Mouse (Mus musculus): ENCODE data around the gene B2m. TPM values are rescaled to one million over a fixed set of nuclear protein-coding genes. Genes with fewer than 3 reads are reported as not detected.

The B2m gene
- polyA plus RNA-seq, 1 experiment = 215 TPM

DNA sequence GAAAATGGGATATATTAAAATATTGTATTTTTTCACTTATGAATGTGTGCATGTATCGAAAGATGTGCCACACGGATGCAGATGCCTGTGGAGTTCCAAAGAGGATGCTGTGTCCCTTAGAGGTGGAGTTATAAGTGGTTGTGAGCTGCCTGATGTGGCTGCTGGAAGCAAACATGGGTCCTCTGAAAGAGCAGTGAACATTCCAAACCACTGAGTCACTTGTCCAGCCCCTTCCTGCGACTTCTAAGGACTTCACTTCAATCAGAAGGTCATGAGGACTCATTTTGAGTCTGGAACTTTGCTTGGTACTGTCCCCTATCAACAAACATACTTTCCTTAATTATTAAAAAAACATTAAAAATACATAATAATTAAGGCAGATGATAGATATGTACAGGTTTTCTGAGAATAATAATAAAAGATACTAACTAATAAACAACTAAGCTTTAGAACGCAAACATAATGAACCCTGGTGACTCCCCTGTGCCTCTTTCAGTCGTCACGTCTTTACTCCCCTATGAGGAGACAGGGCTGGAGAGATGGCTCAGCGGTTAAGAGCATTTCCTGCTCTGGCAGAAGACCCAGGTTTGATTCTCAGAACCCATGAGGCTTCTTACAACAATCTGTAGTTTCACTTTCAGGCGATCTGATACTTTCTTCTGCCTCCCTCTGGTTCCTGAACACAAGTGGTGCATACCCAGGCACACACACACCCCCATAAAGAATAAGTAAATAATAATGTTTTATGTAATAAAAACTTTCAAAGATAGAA lies 32.8 kb downstream of the B2m start:
- no peak for TF ChIP-seq USF1 (IDR thresholded peaks at IDR 0.05; ENCODE audit: low read depth)
- no peak for TF ChIP-seq MYOG (IDR thresholded peaks at IDR 0.05; ENCODE audit: control insufficient read depth, extremely low read depth, insufficient read length)
- no peak for TF ChIP-seq CTCF (IDR thresholded peaks at IDR 0.05; ENCODE audit: control insufficient read depth, insufficient read depth, insufficient read length)
- TF ChIP-seq CEBPB (IDR thresholded peaks at IDR 0.05; ENCODE audit: low read depth) = no peak
- TF ChIP-seq FOSL1 (IDR thresholded peaks at IDR 0.05; ENCODE audit: insufficient read depth, low read length, poor library complexity, severe bottlenecking) = no peak
- no peak for TF ChIP-seq MYOD1 (IDR thresholded peaks at IDR 0.05; ENCODE audit: control insufficient read depth, insufficient read length, low read depth)
- no peak for TF ChIP-seq MAX (IDR thresholded peaks at IDR 0.05)
- Histone ChIP-seq H3K27me3 (ENCODE audit: control insufficient read depth, insufficient read depth, insufficient read length) (no peaks in the 10 kb centered on the region), H3K79me2 (ENCODE audit: control insufficient read depth, insufficient read depth) (no peaks in the 10 kb centered on the region), H3K4me3 (ENCODE audit: insufficient read depth, poor library complexity, severe bottlenecking) (no peak overlapping the region), H3K36me3 (ENCODE audit: control insufficient read depth, insufficient read depth) (no peaks in the 10 kb centered on the region), H3K79me3 (ENCODE audit: low read depth) (no peaks in the 10 kb centered on the region), H3ac (ENCODE audit: control insufficient read depth, insufficient read length, low read depth) (no peak overlapping the region)

DNA sequence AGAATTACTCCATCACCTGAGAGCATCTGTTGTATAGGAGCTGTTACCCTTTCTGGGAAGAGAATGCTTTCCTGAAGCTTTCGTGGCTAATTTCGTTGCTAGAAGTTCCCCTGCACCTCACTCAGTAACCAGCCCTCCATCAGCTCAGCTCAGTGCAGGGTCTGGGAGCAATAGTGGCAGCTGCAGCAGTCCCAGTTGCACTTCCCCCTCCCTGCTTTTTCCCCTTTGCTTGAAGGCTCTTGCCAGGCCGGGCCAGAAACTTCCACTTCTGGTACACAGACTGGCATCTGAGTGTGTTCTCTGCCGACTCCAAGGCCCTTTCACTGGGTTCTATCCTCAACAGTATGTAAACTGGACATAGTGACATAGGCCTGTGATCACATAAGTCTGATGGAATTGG lies 37.6 kb downstream of the B2m start:
- Histone ChIP-seq H3K36me3 (ENCODE audit: control insufficient read depth, insufficient read depth) (no peaks in the 10 kb centered on the region), H3K79me2 (ENCODE audit: control insufficient read depth, insufficient read depth) (no peaks in the 10 kb centered on the region)
- TF ChIP-seq FOSL1 (IDR thresholded peaks at IDR 0.05; ENCODE audit: insufficient read depth, low read length, poor library complexity, severe bottlenecking) = no peak
- no peak for TF ChIP-seq CTCF (IDR thresholded peaks at IDR 0.05; ENCODE audit: control insufficient read depth, insufficient read depth, insufficient read length)
- TF ChIP-seq USF1 (IDR thresholded peaks at IDR 0.05; ENCODE audit: low read depth) = no peak
- no peak for TF ChIP-seq MYOG (IDR thresholded peaks at IDR 0.05; ENCODE audit: control insufficient read depth, extremely low read depth, insufficient read length)
- no peak for TF ChIP-seq MYOD1 (IDR thresholded peaks at IDR 0.05; ENCODE audit: control insufficient read depth, insufficient read length, low read depth)
- TF ChIP-seq MAX (IDR thresholded peaks at IDR 0.05) = no peak
- TF ChIP-seq CEBPB (IDR thresholded peaks at IDR 0.05; ENCODE audit: low read depth) = no peak

DNA sequence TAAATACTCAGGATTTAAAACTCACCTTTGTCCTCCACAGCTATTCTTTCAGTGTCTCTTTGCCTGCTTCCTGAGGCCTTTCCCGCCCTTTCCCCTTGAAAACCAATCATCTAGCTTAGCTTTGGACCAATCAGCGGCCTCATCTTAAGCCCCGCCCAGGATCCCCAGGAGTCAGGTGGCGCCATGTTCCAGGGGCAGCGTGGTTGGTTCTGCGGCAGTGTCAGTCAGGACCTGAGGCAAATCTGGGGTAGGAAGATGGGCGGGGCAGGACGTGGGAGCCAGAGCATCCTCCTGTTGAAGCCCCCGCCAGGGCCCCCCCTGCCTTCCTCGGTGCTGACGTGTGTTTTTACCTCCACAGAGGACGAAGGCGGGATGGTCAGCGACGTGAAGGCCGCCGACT lies 38.6 kb downstream of the B2m start, which contains the start of the genes Patl2 and Terb2:
Gene Patl2, minus strand, starts transcription at position 84 of the 400 bp plus-strand sequence.
Gene Terb2, plus strand, starts transcription at position 167 of the 400 bp plus-strand sequence.
- H3K79me3 ChIP-seq (ENCODE audit: low read depth) = no peaks in the 10 kb centered on the region
- H3ac ChIP-seq (ENCODE audit: control insufficient read depth, insufficient read length, low read depth) = no peak within 1 kb of the TSS
- no peak within 1 kb of the TSS for H3K4me3 ChIP-seq (ENCODE audit: insufficient read depth, poor library complexity, severe bottlenecking)
- H3K36me3 ChIP-seq (ENCODE audit: control insufficient read depth, insufficient read depth) = no peaks in the 10 kb centered on the region
- TF ChIP-seq USF1 (IDR thresholded peaks at IDR 0.05; ENCODE audit: low read depth) (no peak), MYOG (IDR thresholded peaks at IDR 0.05; ENCODE audit: control insufficient read depth, extremely low read depth, insufficient read length) (no peak), CTCF (IDR thresholded peaks at IDR 0.05; ENCODE audit: control insufficient read depth, insufficient read depth, insufficient read length) (no peak), FOSL1 (IDR thresholded peaks at IDR 0.05; ENCODE audit: insufficient read depth, low read length, poor library complexity, severe bottlenecking) (no peak), MYOD1 (IDR thresholded peaks at IDR 0.05; ENCODE audit: control insufficient read depth, insufficient read length, low read depth) (no peak), CEBPB (IDR thresholded peaks at IDR 0.05; ENCODE audit: low read depth) (no peak), MAX (IDR thresholded peaks at IDR 0.05) (no peak)
- no peaks in the 10 kb centered on the region for H3K79me2 ChIP-seq (ENCODE audit: control insufficient read depth, insufficient read depth)
- H3K27me3 ChIP-seq (ENCODE audit: control insufficient read depth, insufficient read depth, insufficient read length) = no peaks in the 10 kb centered on the region

More for the DNA sequence above, 37.6 kb downstream of the B2m start:
- Histone ChIP-seq H3K4me3 (ENCODE audit: insufficient read depth, poor library complexity, severe bottlenecking) (no peak overlapping the region), H3K79me3 (ENCODE audit: low read depth) (no peaks in the 10 kb centered on the region), H3ac (ENCODE audit: control insufficient read depth, insufficient read length, low read depth) (no peak overlapping the region), H3K27me3 (ENCODE audit: control insufficient read depth, insufficient read depth, insufficient read length) (no peaks in the 10 kb centered on the region)

DNA sequence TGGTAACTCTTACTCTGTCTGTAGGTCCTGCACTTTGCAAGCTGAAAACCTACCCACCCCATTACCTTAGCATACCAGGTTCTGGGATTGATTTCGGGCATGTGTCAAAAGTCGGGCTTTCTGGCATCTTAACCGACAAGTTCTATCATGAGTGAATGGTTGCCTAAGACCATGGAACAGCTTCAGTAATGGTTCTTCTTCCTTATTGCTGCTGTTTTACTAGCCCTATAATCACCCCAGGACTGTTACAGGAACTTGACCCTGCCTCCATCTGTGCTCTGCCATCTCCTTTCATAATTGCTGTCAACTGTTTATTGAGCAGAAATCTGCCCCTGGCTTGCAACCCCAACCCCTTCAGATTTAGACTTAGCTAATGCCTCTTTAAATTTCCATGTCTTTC lies 39.3 kb downstream of the B2m start:
- H3ac ChIP-seq (ENCODE audit: control insufficient read depth, insufficient read length, low read depth) = no peak overlapping the region
- no peaks in the 10 kb centered on the region for H3K79me2 ChIP-seq (ENCODE audit: control insufficient read depth, insufficient read depth)
- no peak for TF ChIP-seq FOSL1 (IDR thresholded peaks at IDR 0.05; ENCODE audit: insufficient read depth, low read length, poor library complexity, severe bottlenecking)
- no peak for TF ChIP-seq MYOD1 (IDR thresholded peaks at IDR 0.05; ENCODE audit: control insufficient read depth, insufficient read length, low read depth)
- H3K36me3 ChIP-seq (ENCODE audit: control insufficient read depth, insufficient read depth) = no peaks in the 10 kb centered on the region
- no peaks in the 10 kb centered on the region for H3K79me3 ChIP-seq (ENCODE audit: low read depth)
- H3K27me3 ChIP-seq (ENCODE audit: control insufficient read depth, insufficient read depth, insufficient read length) = no peaks in the 10 kb centered on the region
- H3K4me3 ChIP-seq (ENCODE audit: insufficient read depth, poor library complexity, severe bottlenecking) = no peak overlapping the region

DNA sequence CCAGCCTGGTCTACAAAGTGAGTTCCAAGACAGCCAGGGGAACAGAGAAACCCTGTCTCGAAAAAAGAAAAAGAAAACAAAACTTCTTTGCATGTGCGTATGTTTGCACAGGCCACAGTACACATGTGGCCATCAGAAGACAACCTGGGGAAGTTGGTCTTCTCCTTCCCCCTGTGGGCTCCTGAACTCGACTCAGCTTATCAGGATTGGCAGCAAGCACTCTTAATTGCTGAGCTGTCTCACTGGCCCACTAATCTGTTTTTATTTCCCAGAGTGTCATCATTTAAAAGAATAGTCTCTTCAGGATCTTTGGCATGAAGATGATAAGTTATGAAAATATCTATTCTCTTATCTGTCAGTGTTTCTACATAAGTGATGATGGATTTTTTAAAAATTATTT lies 44.4 kb downstream of the B2m start:
- Histone ChIP-seq H3K27me3 (ENCODE audit: control insufficient read depth, insufficient read depth, insufficient read length) (no peaks in the 10 kb centered on the region), H3K79me3 (ENCODE audit: low read depth) (no peaks in the 10 kb centered on the region), H3ac (ENCODE audit: control insufficient read depth, insufficient read length, low read depth) (no peak overlapping the region), H3K4me3 (ENCODE audit: insufficient read depth, poor library complexity, severe bottlenecking) (no peak overlapping the region), H3K36me3 (ENCODE audit: control insufficient read depth, insufficient read depth) (no peaks in the 10 kb centered on the region), H3K79me2 (ENCODE audit: control insufficient read depth, insufficient read depth) (no peaks in the 10 kb centered on the region)
- TF ChIP-seq CTCF (IDR thresholded peaks at IDR 0.05; ENCODE audit: control insufficient read depth, insufficient read depth, insufficient read length) = no peak
- no peak for TF ChIP-seq MAX (IDR thresholded peaks at IDR 0.05)

DNA sequence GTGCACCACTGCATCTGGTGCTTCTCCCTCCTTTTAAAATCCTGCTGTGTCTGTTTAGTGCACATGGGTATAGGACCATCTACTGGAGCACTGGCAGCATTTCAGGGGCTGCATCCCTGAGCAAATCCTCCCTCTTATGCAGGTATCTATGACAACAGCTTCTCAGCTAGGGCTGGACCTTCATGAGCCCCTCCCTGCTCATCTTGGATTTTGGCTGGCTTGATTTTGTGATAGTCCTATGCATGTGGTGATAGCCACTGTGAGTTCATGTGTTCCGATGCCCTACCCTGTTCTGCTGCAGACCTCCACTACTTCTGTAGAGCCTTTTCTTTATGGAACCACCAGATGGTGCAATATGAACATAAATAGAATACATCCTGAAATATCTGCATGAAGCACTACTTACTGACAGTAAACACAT lies 47.0 kb downstream of the B2m start:
- Histone ChIP-seq H3K36me3 (ENCODE audit: control insufficient read depth, insufficient read depth) (no peaks in the 10 kb centered on the region), H3ac (ENCODE audit: control insufficient read depth, insufficient read length, low read depth) (no peak overlapping the region), H3K79me3 (ENCODE audit: low read depth) (no peaks in the 10 kb centered on the region), H3K79me2 (ENCODE audit: control insufficient read depth, insufficient read depth) (no peaks in the 10 kb centered on the region), H3K4me3 (ENCODE audit: insufficient read depth, poor library complexity, severe bottlenecking) (no peak overlapping the region), H3K27me3 (ENCODE audit: control insufficient read depth, insufficient read depth, insufficient read length) (no peaks in the 10 kb centered on the region)
- TF ChIP-seq CTCF (IDR thresholded peaks at IDR 0.05; ENCODE audit: control insufficient read depth, insufficient read depth, insufficient read length) (no peak), MYOD1 (IDR thresholded peaks at IDR 0.05; ENCODE audit: control insufficient read depth, insufficient read length, low read depth) (no peak)
